ENCODE assay signal across 17 mouse cellular contexts in genomic region chr1:93190726-93191305, GRCm38 (mm10). TPM values are rescaled to one million over a fixed set of nuclear protein-coding genes. Genes with fewer than 3 reads are reported as not detected.
DNase-seq lines count a peak whose midpoint lies in the region; ATAC-seq and TF ChIP-seq lines count a peak whose summit lies in the region.
"Had no signal": no experiment of that assay in that cellular context is flagged by ENCODE, and none has a peak within 500 bp of the region (broad histone marks: within the 10 kb centered on the region; RNA-seq: fewer than 3 reads in every experiment).

No protein-coding gene starts in this region.

- H3K9ac ChIP-seq in forebrain, embryonic 13.5 days = 0 out of 2 replicates have a peak overlapping the region, but pooled peaks have one; percentile 30
- no peak overlapping the region for H3K9ac ChIP-seq in forebrain, postnatal 0 days
- no peak overlapping the region for H3K9ac ChIP-seq in midbrain, embryonic 11.5 days (ENCODE audit: low read length)
- no peak overlapping the region for H3K9ac ChIP-seq in midbrain, embryonic 14.5 days (replicated peaks; ENCODE audit: low read length)
- H3K9ac ChIP-seq in intestine, embryonic 15.5 days = no peak overlapping the region
- H3K9ac ChIP-seq: liver, embryonic 12.5 days had no signal

- DNase-seq in forebrain, postnatal 0 days = no peak
- DNase-seq in midbrain, embryonic 11.5 days (ENCODE audit: low spot score, missing footprints) = no peak
- no peak for DNase-seq in midbrain, embryonic 14.5 days
- no peak for DNase-seq in left cerebral cortex, adult 11 months (ENCODE audit: low spot score)
- no peak for DNase-seq in heart, adult 8-10 months (ENCODE audit: low spot score)
- DNase-seq: cerebellum, adult 2 months; heart, postnatal 14 days; kidney, adult 9 months; lung, postnatal 10 days; right cerebral cortex, postnatal 25 days had no signal

- no peak overlapping the region for H3K4me3 ChIP-seq in forebrain, embryonic 13.5 days
- no peak overlapping the region for H3K4me3 ChIP-seq in forebrain, postnatal 0 days (ENCODE audit: low read depth, low read length)
- no peak overlapping the region for H3K4me3 ChIP-seq in midbrain, embryonic 11.5 days (ENCODE audit: low read depth, low read length)
- H3K4me3 ChIP-seq in midbrain, embryonic 14.5 days (replicated peaks; ENCODE audit: low read depth, low read length) = no peak overlapping the region
- no peak overlapping the region for H3K4me3 ChIP-seq in intestine, embryonic 15.5 days (replicated peaks)
- peak overlapping the region; percentile 5; the same call in 1 of the 2 replicates for H3K4me3 ChIP-seq in small intestine, adult 2 months (ENCODE audit: low read depth, low read length)
- H3K4me3 ChIP-seq: liver, embryonic 12.5 days had no signal

- no peaks in the 10 kb centered on the region for H3K36me3 ChIP-seq in forebrain, embryonic 13.5 days (ENCODE audit: poor library complexity, severe bottlenecking)
- H3K36me3 ChIP-seq in forebrain, postnatal 0 days (ENCODE audit: insufficient read depth) = no peaks in the 10 kb centered on the region
- no peaks in the 10 kb centered on the region for H3K36me3 ChIP-seq in midbrain, embryonic 11.5 days (ENCODE audit: control insufficient read depth, insufficient read depth, low read length)
- no peaks in the 10 kb centered on the region for H3K36me3 ChIP-seq in midbrain, embryonic 14.5 days (ENCODE audit: control insufficient read depth, insufficient read depth, low read length)
- H3K36me3 ChIP-seq in intestine, embryonic 15.5 days = no peaks in the 10 kb centered on the region
- H3K36me3 ChIP-seq in small intestine, adult 2 months (ENCODE audit: control insufficient read depth, insufficient read depth, low read length) = no peaks in the 10 kb centered on the region
- H3K36me3 ChIP-seq: liver, embryonic 12.5 days had no signal

- no peak for TF ChIP-seq CTCF in forebrain, postnatal 0 days (IDR thresholded peaks at IDR 0.05; ENCODE audit: low read depth)
- no peak for TF ChIP-seq CTCF in small intestine, adult 2 months (IDR thresholded peaks at IDR 0.05; ENCODE audit: extremely low read depth, insufficient read length, insufficient replicate concordance, low read depth, low read length)

- H3K27me3 ChIP-seq in forebrain, embryonic 13.5 days = peaks cover 26% of the 10 kb centered on the region
- H3K27me3 ChIP-seq in forebrain, postnatal 0 days (ENCODE audit: insufficient read depth, low read length) = no peaks in the 10 kb centered on the region
- H3K27me3 ChIP-seq in midbrain, embryonic 11.5 days (ENCODE audit: control insufficient read depth, insufficient read depth, low read length) = no peaks in the 10 kb centered on the region
- H3K27me3 ChIP-seq in midbrain, embryonic 14.5 days (ENCODE audit: control insufficient read depth, insufficient read depth, low read length) = no peaks in the 10 kb centered on the region
- no peaks in the 10 kb centered on the region for H3K27me3 ChIP-seq in intestine, embryonic 15.5 days (replicated peaks)
- H3K27me3 ChIP-seq in small intestine, adult 2 months (ENCODE audit: control insufficient read depth, insufficient read depth, low read length) = no peaks in the 10 kb centered on the region

- no peak for TF ChIP-seq POLR2A in small intestine, adult 2 months (IDR thresholded peaks at IDR 0.05; ENCODE audit: low read depth, low read length)

- 10% methylated on average over 9 of the region's 17 CpGs for WGBS in forebrain, embryonic 13.5 days
- 13% methylated on average over 12 of the region's 17 CpGs for WGBS in forebrain, postnatal 0 days
- WGBS in midbrain, embryonic 11.5 days = 4% methylated on average over 13 of the region's 17 CpGs
- 9% methylated on average over 15 of the region's 17 CpGs for WGBS in midbrain, embryonic 14.5 days
- WGBS in intestine, embryonic 15.5 days = 15% methylated on average over 12 of the region's 17 CpGs
- WGBS in small intestine, adult 2 months = 16% methylated on average over 13 of the region's 17 CpGs

- ATAC-seq in forebrain, embryonic 13.5 days = no peak
- no peak for ATAC-seq in forebrain, postnatal 0 days
- ATAC-seq in midbrain, embryonic 11.5 days (ENCODE audit: low FRiP score) = 0 out of 2 replicates have a peak, but pooled peaks have one; percentile 33
- ATAC-seq in midbrain, embryonic 14.5 days (ENCODE audit: low FRiP score, low TSS enrichment) = no peak
- ATAC-seq in intestine, embryonic 15.5 days = peak; percentile 66
- ATAC-seq: liver, embryonic 12.5 days had no signal

- 0 out of 2 replicates have a peak, but pooled peaks cover 3% of the 10 kb centered on the region for H3K9me3 ChIP-seq in forebrain, embryonic 13.5 days (replicated peaks)
- H3K9me3 ChIP-seq in forebrain, postnatal 0 days (ENCODE audit: low read length) = no peaks in the 10 kb centered on the region
- H3K9me3 ChIP-seq in midbrain, embryonic 11.5 days (ENCODE audit: control insufficient read depth, low read length) = no peaks in the 10 kb centered on the region
- H3K9me3 ChIP-seq in midbrain, embryonic 14.5 days (ENCODE audit: control insufficient read depth, low read length) = no peaks in the 10 kb centered on the region
- no peaks in the 10 kb centered on the region for H3K9me3 ChIP-seq in intestine, embryonic 15.5 days
- H3K9me3 ChIP-seq: liver, embryonic 12.5 days had no signal

- H3K4me2 ChIP-seq in forebrain, embryonic 13.5 days = no peak overlapping the region
- no peak overlapping the region for H3K4me2 ChIP-seq in forebrain, postnatal 0 days (ENCODE audit: low read depth)
- H3K4me2 ChIP-seq in midbrain, embryonic 11.5 days = 0 out of 2 replicates have a peak overlapping the region, but pooled peaks have one; percentile 13
- H3K4me2 ChIP-seq in midbrain, embryonic 14.5 days (ENCODE audit: low read length) = no peak overlapping the region
- peak overlapping the region; percentile 37 for H3K4me2 ChIP-seq in intestine, embryonic 15.5 days (replicated peaks)
- H3K4me2 ChIP-seq: liver, embryonic 12.5 days had no signal

- no peak overlapping the region for H3K27ac ChIP-seq in forebrain, embryonic 13.5 days
- H3K27ac ChIP-seq in forebrain, postnatal 0 days (ENCODE audit: low read depth, low read length) = no peak overlapping the region
- H3K27ac ChIP-seq in midbrain, embryonic 11.5 days (ENCODE audit: low read depth, low read length) = no peak overlapping the region
- H3K27ac ChIP-seq in midbrain, embryonic 14.5 days (replicated peaks; ENCODE audit: low read depth, low read length) = no peak overlapping the region
- H3K27ac ChIP-seq in intestine, embryonic 15.5 days = no peak overlapping the region
- no peak overlapping the region for H3K27ac ChIP-seq in small intestine, adult 2 months (ENCODE audit: insufficient read depth, low read depth, low read length)
- H3K27ac ChIP-seq: liver, embryonic 12.5 days had no signal

- no peaks in the 10 kb centered on the region for H3K4me1 ChIP-seq in forebrain, embryonic 13.5 days
- no peaks in the 10 kb centered on the region for H3K4me1 ChIP-seq in forebrain, postnatal 0 days (ENCODE audit: insufficient read depth)
- no peaks in the 10 kb centered on the region for H3K4me1 ChIP-seq in midbrain, embryonic 11.5 days (ENCODE audit: control insufficient read depth, insufficient read depth, low read length)
- H3K4me1 ChIP-seq in midbrain, embryonic 14.5 days (ENCODE audit: control insufficient read depth, insufficient read depth, low read length) = no peaks in the 10 kb centered on the region
- H3K4me1 ChIP-seq in intestine, embryonic 15.5 days (replicated peaks) = 0 out of 2 replicates have a peak, but pooled peaks cover 3% of the 10 kb centered on the region
- H3K4me1 ChIP-seq in small intestine, adult 2 months (ENCODE audit: control insufficient read depth, insufficient read depth, insufficient read length, low read length) = peaks cover 23% of the 10 kb centered on the region
- H3K4me1 ChIP-seq: liver, embryonic 12.5 days had no signal

RNA-seq across cellular contexts. Expression of gene Crocc2, which starts 22.3 kb away (rescaled TPM):
- 0.10 and 0.20 TPM in 2 replicates for polyA plus RNA-seq in forebrain, embryonic 13.5 days (2015; fragmentation: Nextera tagmentation; extraction: Ambion mirVana)
- total RNA-seq in forebrain, postnatal 0 days (2014; rRNA removed) = 1.9 and 2.7 TPM in 2 replicates
- 0.43 and 0.92 TPM in 2 replicates for polyA plus RNA-seq in forebrain, postnatal 0 days (2015; fragmentation: Nextera tagmentation; extraction: Ambion mirVana)
- polyA plus RNA-seq in midbrain, embryonic 11.5 days (2014; fragmentation: Nextera tagmentation; extraction: Ambion mirVana) = 0.11 TPM in 2 replicates
- polyA plus RNA-seq in midbrain, embryonic 14.5 days (2014; fragmentation: Nextera tagmentation; extraction: Ambion mirVana) = 0.05 and 0.09 TPM in 2 replicates
- 0.04 and 0.13 TPM in 2 replicates for polyA plus RNA-seq in intestine, embryonic 15.5 days (2015; fragmentation: Nextera tagmentation; extraction: Ambion mirVana)
- 0.08 TPM in 1 of 2 replicates, not detected in the other for polyA plus RNA-seq in small intestine, adult 2 months (2012; rRNA removed)
- under 1 TPM in 3 of 4 experiments, not detected in 1; 0.06 to 0.09 (median 0.06) TPM for total RNA-seq in heart, adult 8-10 months (2022)

RNA-seq across cellular contexts. Expression of gene 2310007B03Rik, which starts 30.1 kb away (rescaled TPM):
- 0.08 and 0.16 TPM in 2 replicates for polyA plus RNA-seq in forebrain, embryonic 13.5 days (2015; fragmentation: Nextera tagmentation; extraction: Ambion mirVana)
- total RNA-seq in forebrain, postnatal 0 days (2014; rRNA removed) = 0.23 TPM in 1 of 2 replicates, not detected in the other
- 0.14 and 0.25 TPM in 2 replicates for polyA plus RNA-seq in forebrain, postnatal 0 days (2015; fragmentation: Nextera tagmentation; extraction: Ambion mirVana)
- 0.22 and 0.34 TPM in 2 replicates for polyA plus RNA-seq in midbrain, embryonic 11.5 days (2014; fragmentation: Nextera tagmentation; extraction: Ambion mirVana)
- not detected in 2 replicates for polyA plus RNA-seq in midbrain, embryonic 14.5 days (2014; fragmentation: Nextera tagmentation; extraction: Ambion mirVana)
- polyA plus RNA-seq in intestine, embryonic 15.5 days (2015; fragmentation: Nextera tagmentation; extraction: Ambion mirVana) = 8.7 and 10.4 TPM in 2 replicates
- 3.0 and 13.5 TPM in 2 replicates for polyA plus RNA-seq in small intestine, adult 2 months (2012; rRNA removed)
- not detected for total RNA-seq in heart, adult 8-10 months (2022)
- total RNA-seq: heart, postnatal 14 days; layer of hippocampus, postnatal 14 days had no signal
- polyA plus RNA-seq: cerebellum, adult 2 months; liver, embryonic 12.5 days had no signal

RNA-seq across cellular contexts. Expression of gene Sned1, which starts 44.8 kb away (rescaled TPM):
- 2.1 and 2.2 TPM in 2 replicates for polyA plus RNA-seq in forebrain, embryonic 13.5 days (2015; fragmentation: Nextera tagmentation; extraction: Ambion mirVana)
- 6.2 and 10.6 TPM in 2 replicates for total RNA-seq in forebrain, postnatal 0 days (2014; rRNA removed)
- 1.1 and 2.8 TPM in 2 replicates for polyA plus RNA-seq in forebrain, postnatal 0 days (2015; fragmentation: Nextera tagmentation; extraction: Ambion mirVana)
- 1.8 and 2.0 TPM in 2 replicates for polyA plus RNA-seq in midbrain, embryonic 11.5 days (2014; fragmentation: Nextera tagmentation; extraction: Ambion mirVana)
- 3.0 and 7.2 TPM in 2 replicates for polyA plus RNA-seq in midbrain, embryonic 14.5 days (2014; fragmentation: Nextera tagmentation; extraction: Ambion mirVana)
- polyA plus RNA-seq in intestine, embryonic 15.5 days (2015; fragmentation: Nextera tagmentation; extraction: Ambion mirVana) = 2.8 and 4.4 TPM in 2 replicates
- polyA plus RNA-seq in small intestine, adult 2 months (2012; rRNA removed) = 2.6 and 3.0 TPM in 2 replicates
- total RNA-seq in heart, adult 8-10 months (2022) = 10 to 100 TPM in 1 of 4 experiments, 1 to 10 TPM in 3; 5.7 to 12.3 (median 7.2) TPM

RNA-seq across cellular contexts. Expression of gene Agxt, which starts 55.8 kb away (rescaled TPM):
- polyA plus RNA-seq in forebrain, embryonic 13.5 days (2015; fragmentation: Nextera tagmentation; extraction: Ambion mirVana) = not detected in 2 replicates
- not detected in 2 replicates for total RNA-seq in forebrain, postnatal 0 days (2014; rRNA removed)
- not detected in 2 replicates for polyA plus RNA-seq in forebrain, postnatal 0 days (2015; fragmentation: Nextera tagmentation; extraction: Ambion mirVana)
- polyA plus RNA-seq in midbrain, embryonic 11.5 days (2014; fragmentation: Nextera tagmentation; extraction: Ambion mirVana) = not detected in 2 replicates
- not detected in 2 replicates for polyA plus RNA-seq in midbrain, embryonic 14.5 days (2014; fragmentation: Nextera tagmentation; extraction: Ambion mirVana)
- polyA plus RNA-seq in intestine, embryonic 15.5 days (2015; fragmentation: Nextera tagmentation; extraction: Ambion mirVana) = 0.59 and 0.62 TPM in 2 replicates
- polyA plus RNA-seq in small intestine, adult 2 months (2012; rRNA removed) = 0.14 and 0.58 TPM in 2 replicates
- not detected for total RNA-seq in heart, adult 8-10 months (2022)
- total RNA-seq: heart, postnatal 14 days; layer of hippocampus, postnatal 14 days had no signal
- polyA plus RNA-seq: C2C12; cerebellum, adult 2 months; gonadal fat pad, adult 2 months had no signal

Comparison
In these comparisons a context has a peak if more than half of its experiments do, and no peak if none do; other contexts are left out.
1. ATAC-seq: peak in midbrain, embryonic 11.5 days (single experiment) and intestine, embryonic 15.5 days (single experiment); none in forebrain, embryonic 13.5 days (single experiment), forebrain, postnatal 0 days (single experiment) and midbrain, embryonic 14.5 days (single experiment).
2. H3K4me2 ChIP-seq: peak in midbrain, embryonic 11.5 days (single experiment) and intestine, embryonic 15.5 days (single experiment); none in forebrain, embryonic 13.5 days (single experiment), forebrain, postnatal 0 days (single experiment) and midbrain, embryonic 14.5 days (single experiment).